Mouse (Mus musculus) thymus, postnatal 25 days (tissue): ENCODE results near the gene Rad23a.

Experiments used
- DNase-seq: peaks from one replicate; pipeline ENCODE4 v3.0.0; 2022

The Rad23a gene

GRCm38 (mm10) chr8:84840248-84840999, at the start of gene Rad23a:
Gene Rad23a, minus strand, starts transcription at chr8:84840665.
- peak; percentile 89 for DNase-seq

GRCm38 (mm10) chr8:84889141-84889540, 48.7 kb upstream of the Rad23a start:
- DNase-seq, result no peak

DNA sequence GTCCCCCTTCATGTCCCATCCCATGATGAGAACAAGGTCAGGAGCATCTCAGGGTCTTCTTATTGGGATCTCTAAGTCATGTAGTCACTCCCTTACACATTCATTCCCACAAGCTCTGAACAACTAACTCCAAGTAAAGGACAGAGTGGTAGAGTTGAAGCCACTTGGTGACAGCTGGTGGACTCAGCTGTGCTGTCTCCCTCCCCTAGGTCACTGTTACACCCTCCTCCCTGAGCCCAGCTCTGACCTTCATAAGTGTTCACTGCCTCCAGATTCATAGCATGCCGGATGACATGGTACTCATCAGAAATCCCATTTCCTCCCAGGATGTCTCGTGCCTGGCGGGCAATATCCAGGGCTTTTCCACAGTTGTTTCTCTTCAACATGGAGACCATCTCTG, 47.8 kb upstream of the Rad23a start:
- no peak for DNase-seq

- DNase-seq, result no peak
Measured at GRCm38 (mm10) chr8:84884728-84885127, 44.3 kb upstream of the Rad23a start.

DNA sequence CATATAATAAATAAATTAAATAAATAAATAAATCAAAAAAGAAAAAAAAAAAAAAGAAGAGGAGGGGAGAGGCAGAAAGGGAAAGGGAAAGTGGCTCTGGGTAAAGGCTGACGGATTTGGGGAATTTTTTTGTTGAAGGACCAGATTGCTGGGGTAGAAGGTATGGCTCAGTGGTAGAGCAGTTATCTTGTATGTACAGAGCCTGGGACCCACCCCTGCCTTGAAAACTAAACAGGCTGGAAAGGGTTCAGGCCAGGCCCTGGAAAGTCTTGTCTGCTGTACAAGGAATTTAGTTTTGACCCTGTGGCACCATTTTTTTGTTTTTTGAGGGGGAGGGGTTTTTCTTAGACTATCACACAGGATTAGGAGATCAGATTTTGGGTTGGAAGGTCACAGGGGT, 38.5 kb upstream of the Rad23a start:
- DNase-seq, result no peak

GRCm38 (mm10) chr8:84877297-84878035, 37.0 kb upstream of the Rad23a start:
- no peak for DNase-seq

- DNase-seq, result no peak
Measured at GRCm38 (mm10) chr8:84874339-84874738, 33.9 kb upstream of the Rad23a start.

DNA sequence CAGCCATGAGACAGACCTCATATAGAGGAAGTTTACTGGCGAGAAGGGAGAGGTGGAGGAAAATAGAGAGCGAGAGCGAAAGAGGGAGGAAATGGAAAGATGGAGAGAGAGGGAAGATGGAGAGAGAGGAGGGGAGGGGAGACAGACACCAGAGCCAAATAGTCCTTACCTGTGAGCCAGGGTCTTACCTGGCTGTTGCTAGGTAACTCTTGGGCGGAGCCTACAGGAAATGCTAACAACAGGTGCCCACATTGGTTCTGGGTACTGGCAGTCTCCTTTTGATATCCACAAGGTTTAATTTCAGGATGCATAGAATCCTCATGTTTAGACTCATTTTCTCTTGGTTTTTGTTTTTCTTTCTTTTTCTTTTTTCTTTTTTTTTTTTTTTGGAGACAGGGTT, 32.6 kb upstream of the Rad23a start:
- DNase-seq, result no peak

DNA sequence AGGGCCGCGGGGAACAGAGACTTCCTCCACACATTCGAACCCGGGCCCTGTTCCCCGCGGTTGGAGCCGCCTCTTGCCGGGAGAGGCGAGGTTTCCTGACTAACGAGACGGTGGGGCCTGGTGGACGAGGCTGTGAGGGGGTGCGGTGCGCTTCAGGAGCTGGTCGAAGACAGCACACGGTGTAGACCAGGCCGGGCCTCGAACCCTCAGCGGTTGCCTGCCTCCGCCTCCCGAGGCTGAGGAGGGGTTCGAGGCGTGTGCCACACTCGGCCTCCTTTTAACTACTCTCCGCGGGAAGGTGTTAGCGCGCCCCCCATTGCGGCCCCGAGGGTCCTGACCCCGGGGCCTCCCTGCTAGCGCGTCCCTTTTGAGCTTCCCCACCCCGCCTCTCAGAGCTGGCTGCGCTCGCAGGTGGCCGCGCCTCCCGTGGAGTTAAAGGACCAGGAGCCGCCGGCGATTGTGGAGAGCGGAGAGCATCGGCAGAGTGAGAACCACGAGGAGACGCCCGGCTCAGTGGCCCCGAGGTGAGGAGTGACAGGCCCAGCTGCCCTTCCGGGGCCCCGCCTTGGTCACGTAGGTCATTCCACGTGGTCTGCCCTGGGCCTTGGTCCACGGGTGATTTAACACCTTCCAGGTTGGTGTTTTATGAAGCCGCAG, 32.0 kb upstream of the Rad23a start:
- peak; percentile 37 for DNase-seq

- DNase-seq, result peak; percentile 86
Measured at GRCm38 (mm10) chr8:84871376-84872308, 31.2 kb upstream of the Rad23a start, which contains the start of gene Syce2. Gene Syce2, plus strand, starts transcription at chr8:84872111.

DNA sequence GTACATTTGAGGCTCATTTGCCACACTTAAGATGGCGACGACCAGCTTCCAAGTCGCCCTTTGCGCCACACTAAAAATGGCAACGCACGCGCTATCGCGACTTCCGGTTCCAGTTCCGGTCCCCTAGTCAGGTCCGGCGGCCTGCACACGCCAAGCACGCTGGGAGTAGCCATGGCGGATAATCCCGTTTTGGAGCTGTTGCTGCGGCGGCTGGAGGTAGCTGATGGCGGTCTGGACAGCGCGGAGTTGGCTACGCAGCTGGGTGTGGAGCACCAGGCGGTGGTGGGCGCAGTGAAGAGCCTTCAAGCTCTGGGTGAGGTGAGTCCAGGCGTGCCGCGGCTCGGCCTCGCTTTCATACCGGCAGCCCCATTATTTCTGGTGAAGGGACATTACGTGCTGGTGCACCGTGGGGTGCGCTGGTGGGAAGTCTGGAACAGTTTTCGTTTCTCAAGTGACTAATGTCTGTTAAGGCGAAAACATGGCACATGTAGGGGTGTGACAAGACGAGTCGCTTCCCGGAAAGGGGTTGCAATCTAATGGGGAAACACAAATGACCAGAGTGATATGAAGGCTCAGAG, 16.5 kb upstream of the Rad23a start, which contains the start of gene Farsa:
Farsa (plus strand) TSS at position 126 of the 578 bp plus-strand sequence.
- DNase-seq, result peak; percentile 90

GRCm38 (mm10) chr8:84856434-84856833, 16.0 kb upstream of the Rad23a start:
- no peak for DNase-seq

GRCm38 (mm10) chr8:84847684-84848435, 7.4 kb upstream of the Rad23a start:
- peak; percentile 42 for DNase-seq

- DNase-seq, result peak; percentile 100
Measured at GRCm38 (mm10) chr8:84846722-84847572, 6.5 kb upstream of the Rad23a start, which contains the start of gene Calr. Gene Calr, minus strand, starts transcription at chr8:84846934.

GRCm38 (mm10) chr8:84846094-84846721, 5.7 kb upstream of the Rad23a start:
- DNase-seq, result no peak

GRCm38 (mm10) chr8:84845355-84846093, 5.1 kb upstream of the Rad23a start:
- DNase-seq, result peak; percentile 19

- no peak for DNase-seq
Measured at GRCm38 (mm10) chr8:84844397-84845070, 4.1 kb upstream of the Rad23a start.

DNA sequence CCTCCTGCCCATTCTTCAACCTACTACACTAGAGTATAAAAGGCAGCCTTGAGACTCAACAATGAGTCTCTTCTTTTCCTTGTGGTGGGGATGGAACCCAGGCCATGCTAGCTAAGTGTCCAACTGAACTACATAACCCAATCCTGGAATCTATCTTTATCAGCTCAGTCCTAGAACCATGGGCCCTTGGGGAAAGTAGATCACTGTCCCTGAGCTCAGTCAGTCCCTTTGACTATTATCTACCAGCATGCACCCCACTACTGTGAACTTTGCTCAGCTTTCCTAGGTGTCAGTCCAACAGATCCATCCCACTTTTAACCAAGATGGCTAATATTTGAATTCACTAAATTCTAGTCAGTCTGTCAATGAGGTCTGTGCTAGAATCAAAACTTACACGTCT, 1.0 kb upstream of the Rad23a start:
- no peak for DNase-seq
